Mouse (Mus musculus): ENCODE measurements at regions not wholly inside any gene's neighbourhood (a gene's known extent, or its start where the extent isn't known, plus 50 kb on each side); places are given as distances from the start of the nearest gene placed in this dataset.

GRCm38 (mm10) chr2:137564064-137564624 is 447.7 kb upstream of the Jag1 start:
- DNase-seq, result no peak

GRCm38 (mm10) chr2:137560366-137560765 is 443.9 kb upstream of the Jag1 start:
- DNase-seq, result no peak

- DNase-seq, result no peak
Observed at GRCm38 (mm10) chr2:137553871-137554270, 437.4 kb upstream of the Jag1 start.

DNA sequence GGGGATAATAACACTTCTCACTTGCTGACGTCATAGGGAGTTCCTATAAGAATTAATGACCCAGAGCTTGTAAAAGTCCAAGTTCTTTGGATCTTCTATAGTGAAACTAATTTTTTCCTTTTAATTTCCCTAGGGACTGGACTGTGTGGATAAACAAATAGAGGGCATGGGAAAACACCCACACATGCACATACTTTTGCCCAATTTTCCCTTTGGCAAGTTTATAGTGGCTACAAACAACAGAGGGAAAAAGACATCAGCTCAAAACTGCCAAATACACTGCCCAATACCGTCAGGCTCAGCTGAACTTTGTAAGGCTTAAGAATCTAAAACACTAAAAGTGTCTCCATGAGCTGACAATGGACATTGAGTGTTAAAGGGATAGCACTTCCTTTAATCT is 420.1 kb upstream of the Jag1 start:
- DNase-seq, result no peak

DNA sequence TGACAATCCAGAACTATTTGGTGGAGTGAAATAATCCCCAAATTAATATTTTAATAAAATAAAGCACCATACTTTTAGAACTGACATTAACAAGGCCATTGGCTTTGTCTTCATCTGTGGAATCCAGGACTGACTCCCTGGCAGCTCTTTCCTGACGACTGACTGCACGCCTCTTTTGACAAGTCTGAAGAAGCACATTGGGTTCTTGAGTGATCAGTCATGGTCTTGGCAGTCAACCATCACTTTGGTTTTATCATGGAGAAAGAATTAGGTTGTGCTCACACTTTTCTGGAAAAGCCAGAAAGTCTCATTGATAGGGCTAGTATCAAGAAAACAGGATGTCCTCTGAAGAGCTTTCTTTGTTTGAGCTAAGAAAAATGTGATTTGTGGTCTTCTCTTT is 399.8 kb upstream of the Jag1 start:
- no peak for DNase-seq

DNA sequence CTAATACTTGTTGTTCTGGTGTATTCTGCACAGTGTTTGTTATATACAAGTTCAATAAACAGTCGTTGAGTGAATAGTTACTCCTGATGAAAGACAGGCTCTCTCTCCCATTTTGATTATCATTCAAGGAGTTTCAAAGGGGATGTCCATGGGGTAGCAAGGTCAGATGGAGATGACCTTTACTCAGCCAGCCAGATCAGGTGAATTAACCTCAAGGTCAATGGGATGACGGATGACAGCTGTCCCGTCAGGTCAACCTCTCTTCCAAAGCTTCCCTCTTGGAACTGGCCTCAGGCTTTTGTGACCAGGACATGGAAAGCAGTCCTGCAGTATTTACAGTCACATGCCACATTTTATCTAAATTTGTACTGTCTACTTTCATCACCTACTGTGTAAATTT is 398.6 kb upstream of the Jag1 start:
- DNase-seq, result no peak

- no peak for DNase-seq
Observed at GRCm38 (mm10) chr2:137513895-137514506, 397.6 kb upstream of the Jag1 start.

DNA sequence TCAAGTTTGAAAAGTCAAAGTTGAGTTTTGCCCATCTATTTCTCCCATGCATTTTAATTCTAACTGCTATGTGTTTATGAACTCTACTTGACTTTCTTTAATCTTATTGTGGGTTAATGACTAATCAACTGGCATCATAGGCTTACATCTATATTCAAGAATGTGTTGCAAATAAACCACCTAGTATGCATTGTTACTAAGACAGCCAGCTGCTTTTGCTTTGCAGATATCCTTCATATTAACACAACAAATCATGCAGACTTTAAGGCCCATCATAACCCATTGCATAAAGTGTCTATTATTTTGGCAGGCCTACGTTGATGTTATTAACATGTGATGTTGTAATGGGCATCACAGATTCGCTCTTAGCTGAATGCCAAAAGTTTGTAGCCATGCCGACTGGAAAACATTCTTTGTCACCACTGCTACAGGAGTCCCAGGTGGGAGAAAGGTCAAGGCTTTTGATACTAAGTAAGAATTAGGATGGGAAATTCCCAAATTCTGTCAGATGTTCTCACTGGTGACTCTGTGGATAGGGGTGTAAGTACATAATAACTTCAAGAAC is 394.3 kb upstream of the Jag1 start:
- DNase-seq, result no peak

DNA sequence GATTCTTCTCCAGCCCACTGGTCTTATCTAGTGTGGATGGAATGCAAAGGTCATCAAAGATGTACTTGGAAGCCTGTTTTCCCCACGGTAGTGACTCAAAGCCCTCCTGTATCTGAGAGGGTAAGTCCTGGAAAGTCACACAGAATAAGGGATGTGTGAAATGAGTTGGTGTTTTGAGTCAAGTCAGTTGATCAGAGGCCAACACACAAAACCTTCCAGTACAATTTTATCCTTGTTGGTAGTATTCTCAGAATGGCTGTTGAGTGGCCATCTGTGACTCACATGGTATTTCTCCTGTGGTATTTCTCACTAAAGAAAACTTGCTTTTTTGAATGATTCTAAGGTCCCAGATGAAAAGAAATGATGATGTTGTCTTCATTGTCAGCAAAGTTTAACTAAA is 384.8 kb upstream of the Jag1 start:
- no peak for DNase-seq

DNA sequence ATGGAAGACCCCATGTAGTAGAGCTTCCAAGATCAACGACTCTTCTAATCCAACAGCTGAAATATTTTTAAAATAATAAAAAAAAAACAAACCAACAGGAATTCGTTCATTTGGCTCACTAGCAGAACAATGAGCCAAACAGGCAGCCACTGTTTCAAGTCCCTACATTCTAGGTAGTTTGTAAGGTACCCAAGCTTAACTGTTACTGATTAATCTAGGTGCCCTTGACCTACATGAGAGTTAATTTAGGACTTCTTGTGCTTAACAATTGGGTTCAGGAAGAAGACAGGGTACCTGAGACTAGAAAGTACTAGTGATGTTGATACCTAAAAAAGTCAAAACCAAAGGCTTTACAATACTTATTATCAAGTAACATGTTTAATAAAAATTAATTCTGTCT is 381.2 kb upstream of the Jag1 start:
- no peak for DNase-seq

DNA sequence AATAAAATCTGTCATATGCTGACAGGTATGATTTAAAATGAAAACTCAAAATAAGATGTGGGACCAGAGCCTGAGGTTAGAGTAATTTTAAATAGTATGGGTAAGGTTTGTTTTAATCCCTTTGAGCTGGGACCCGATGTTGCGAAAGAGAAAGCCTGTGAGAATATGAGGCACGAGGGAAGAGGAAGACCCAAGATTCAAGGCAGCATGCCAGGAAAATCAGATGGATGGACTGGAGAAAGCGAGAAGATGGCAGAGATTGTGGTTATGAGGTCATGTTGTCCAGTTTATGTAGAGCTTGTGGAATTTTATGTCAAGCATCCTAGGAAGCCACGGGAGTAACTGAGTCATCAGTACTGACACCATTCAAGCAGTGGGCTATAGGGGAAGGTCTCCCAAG is 377.2 kb upstream of the Jag1 start:
- DNase-seq, result no peak

GRCm38 (mm10) chr2:137489181-137489682 is 372.8 kb upstream of the Jag1 start:
- DNase-seq, result no peak

DNA sequence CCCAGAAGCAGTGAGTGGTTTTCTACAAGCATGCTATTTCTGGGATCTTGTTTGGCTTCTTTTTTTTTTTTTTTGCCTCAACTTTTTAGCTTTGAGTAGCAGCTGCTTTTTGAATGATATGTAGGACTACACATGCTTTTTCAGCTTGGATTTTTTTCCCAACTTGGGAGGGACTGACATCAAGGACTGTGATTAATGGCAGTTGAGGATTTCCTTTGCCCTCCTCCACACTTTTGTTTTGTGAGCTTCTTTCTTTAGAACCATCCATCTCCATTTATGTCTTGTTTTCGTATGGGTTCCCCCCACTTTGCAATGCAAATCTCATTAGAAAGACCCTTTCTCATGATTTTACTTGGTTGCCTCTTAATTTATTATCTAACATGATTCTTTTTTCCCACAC is 352.3 kb upstream of the Jag1 start:
- no peak for DNase-seq

DNA sequence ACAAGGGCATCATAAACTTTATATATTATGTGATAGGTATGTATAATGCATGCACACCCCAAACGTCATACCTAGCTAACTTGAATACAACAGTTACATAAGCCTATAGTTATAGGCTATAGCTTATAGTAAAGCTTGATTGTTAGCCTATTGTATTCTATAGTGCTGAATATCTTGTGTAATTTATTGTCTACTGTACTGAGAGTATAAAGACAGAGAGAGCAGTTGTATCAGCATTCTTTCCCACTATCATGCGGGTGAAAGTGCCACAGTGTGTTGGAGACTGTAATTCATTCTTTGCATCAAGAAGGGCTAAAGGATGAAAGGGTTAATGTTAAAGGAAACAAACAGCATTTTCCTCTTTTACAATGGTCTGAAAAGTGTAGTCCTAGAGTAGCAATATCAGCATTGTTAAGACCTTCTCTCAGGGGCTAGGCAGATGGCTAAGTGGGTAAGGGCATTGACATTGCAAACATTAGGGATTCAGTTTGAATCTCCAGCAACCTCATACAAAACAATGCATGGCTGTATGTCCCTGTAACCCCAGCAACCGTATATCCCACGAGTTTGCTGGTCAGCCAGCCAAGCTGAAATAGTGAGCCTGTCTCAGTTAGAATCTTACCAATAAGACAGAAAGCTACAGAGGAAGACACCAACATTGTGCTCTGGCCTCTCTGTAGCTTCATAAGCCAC is 340.8 kb upstream of the Jag1 start:
- DNase-seq, result no peak

GRCm38 (mm10) chr2:137456436-137456835 is 340.0 kb upstream of the Jag1 start:
- DNase-seq, result no peak

DNA sequence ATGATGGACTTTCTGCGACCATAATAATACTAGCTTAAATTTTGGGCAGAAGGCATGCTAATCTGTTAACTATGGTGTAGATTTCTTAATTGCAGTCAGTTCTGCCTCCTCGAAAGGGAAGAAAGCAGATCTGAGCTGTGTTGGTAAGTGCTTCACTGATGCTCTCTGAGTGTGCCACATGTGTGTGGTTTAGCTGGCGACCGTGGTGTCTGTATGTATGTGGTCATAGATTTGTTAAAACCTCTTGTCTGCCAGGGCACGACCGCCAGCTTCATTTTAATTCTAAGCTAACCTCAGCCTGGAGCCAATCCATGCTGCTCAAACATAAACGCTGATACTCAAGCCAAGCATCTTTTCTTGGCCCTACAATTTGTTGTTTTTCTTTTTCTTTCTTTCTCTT is 330.5 kb upstream of the Jag1 start:
- DNase-seq, result no peak

- DNase-seq, result no peak
Observed at GRCm38 (mm10) chr2:137437741-137438140, 321.3 kb upstream of the Jag1 start.

GRCm38 (mm10) chr2:137436161-137436560 is 319.7 kb upstream of the Jag1 start:
- DNase-seq, result no peak

- no peak for DNase-seq
Observed at GRCm38 (mm10) chr2:137422656-137423055, 306.2 kb upstream of the Jag1 start.

GRCm38 (mm10) chr2:137419678-137420077 is 303.2 kb upstream of the Jag1 start:
- no peak for DNase-seq

GRCm38 (mm10) chr2:137417691-137418090 is 301.2 kb upstream of the Jag1 start:
- no peak for DNase-seq

DNA sequence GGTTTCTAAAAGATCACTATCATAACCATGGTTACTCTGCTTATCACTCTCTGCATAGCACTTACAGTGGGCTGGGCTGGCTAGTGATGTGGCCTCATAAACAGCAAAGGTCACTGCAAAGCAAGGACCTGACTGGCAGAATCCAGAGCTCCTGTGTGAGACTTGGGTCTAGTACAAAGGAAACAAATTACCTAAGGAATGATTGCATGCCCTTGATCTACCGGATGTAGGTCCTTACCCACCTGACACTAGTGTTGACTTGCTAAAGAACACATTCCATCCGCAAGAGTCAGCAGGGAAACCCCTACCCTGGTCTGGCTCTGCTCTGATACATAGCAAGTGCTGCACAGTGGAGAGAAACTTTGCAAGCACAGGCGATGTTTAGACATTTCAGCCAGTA is 297.0 kb upstream of the Jag1 start:
- no peak for DNase-seq

- no peak for DNase-seq
Observed at GRCm38 (mm10) chr2:137409611-137410010, 293.2 kb upstream of the Jag1 start.

DNA sequence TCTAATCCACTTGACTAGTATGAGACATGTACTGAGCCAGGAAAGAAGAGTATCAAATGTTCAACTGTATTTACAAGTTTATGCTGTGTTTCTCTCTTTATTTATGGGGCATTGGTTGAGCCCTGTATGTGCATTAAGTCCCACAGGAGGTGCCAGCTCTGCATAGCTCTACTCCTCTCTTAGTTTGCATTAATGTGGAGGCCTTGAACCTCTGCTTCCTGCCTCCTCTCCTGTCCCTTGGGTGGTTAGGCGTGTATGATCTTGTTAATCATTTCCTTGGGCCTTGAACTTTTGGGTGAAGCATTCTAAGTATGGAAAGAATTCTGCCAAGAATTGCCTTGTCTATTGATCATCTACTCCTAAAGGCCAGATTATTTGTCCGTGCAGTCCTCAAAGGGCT is 291.9 kb upstream of the Jag1 start:
- DNase-seq, result no peak
